Mouse (Mus musculus): ENCODE measurements around the gene Dock2.

GRCm38 (mm10) chr11:34316176-34316575, 467.5 kb downstream of the Dock2 start:
- TF ChIP-seq CTCF (IDR thresholded peaks at IDR 0.05; ENCODE audit: borderline replicate concordance, extremely low read depth, insufficient read depth, insufficient read length) = no peak
- no peak for TF ChIP-seq POLR2A (IDR thresholded peaks at IDR 0.05; ENCODE audit: borderline replicate concordance, extremely low read depth, insufficient read depth, insufficient read length, poor library complexity, severe bottlenecking)
